Mouse (Mus musculus) small intestine, adult 2 months (tissue): Measurements from ENCODE around the gene Tcirg1. TPM values are rescaled to one million over a fixed set of nuclear protein-coding genes. Genes with fewer than 3 reads are reported as not detected.

Source experiments
- H3K27ac ChIP-seq: fragments of 200-500 bp; 2 replicates; pipeline ENCODE4 v1.5.1; 2012; ENCODE audit warnings: low read depth, low read length, control low read depth, inconsistent platforms; ENCODE audit not compliant: insufficient read depth
- H3K27me3 ChIP-seq: fragments of 200-500 bp; 2 replicates; pipeline ENCODE4 v1.6.1; 2012; ENCODE audit warnings: mild to moderate bottlenecking, moderate library complexity, low read length, inconsistent platforms; ENCODE audit not compliant: control insufficient read depth, insufficient read depth
- H3K36me3 ChIP-seq: fragments of 200-500 bp; 2 replicates; pipeline ENCODE4 v1.6.1; 2012; ENCODE audit warnings: mild to moderate bottlenecking, low read length, control low read depth, inconsistent platforms; ENCODE audit not compliant: control insufficient read depth, insufficient read depth
- H3K4me1 ChIP-seq: fragments of 200-500 bp; 2 replicates; pipeline ENCODE4 v1.6.1; 2012; ENCODE audit warnings: low read length, inconsistent platforms, mixed read lengths; ENCODE audit not compliant: control insufficient read depth, insufficient read depth, insufficient read length
- H3K4me3 ChIP-seq: fragments of 200-500 bp; 2 replicates; pipeline ENCODE4 v1.5.1; 2012; ENCODE audit warnings: low read depth, mild to moderate bottlenecking, control low read depth, inconsistent platforms, low read length, moderate library complexity
- CTCF ChIP-seq: fragments of 200-500 bp; IDR thresholded peaks from 2 replicates; pipeline ENCODE4 v1.5.1; 2012; ENCODE audit warnings: low read depth, mild to moderate bottlenecking, control low read depth, inconsistent platforms, low read length, moderate library complexity, mixed read lengths; ENCODE audit not compliant: insufficient replicate concordance, insufficient read length; ENCODE audit errors: extremely low read depth
- POLR2A ChIP-seq: fragments of 200-500 bp; IDR thresholded peaks from 2 replicates; pipeline ENCODE4 v1.6.1; 2012; ENCODE audit warnings: low read depth, mild to moderate bottlenecking, control low read depth, inconsistent platforms, low read length, moderate library complexity
- WGBS: fragments of 180-500 bp; shearing (Covaris S2); methylation state at CpG from one replicate; pipeline ENCODE4 v1.1.7; 2018; 5-methylcytosine and 5-hydroxymethylcytosine counted together
- polyA plus RNA-seq: library from polyadenylated mRNA; depleted of rRNA; stranded (reverse); fragments of >200 nt; gene quantifications from 2 replicates; pipeline ENCODE4 v1.2.3, GENCODE M21; 2012; rRNA removed

Tcirg1 gene
- polyA plus RNA-seq, 1 experiment, result 148 TPM

DNA sequence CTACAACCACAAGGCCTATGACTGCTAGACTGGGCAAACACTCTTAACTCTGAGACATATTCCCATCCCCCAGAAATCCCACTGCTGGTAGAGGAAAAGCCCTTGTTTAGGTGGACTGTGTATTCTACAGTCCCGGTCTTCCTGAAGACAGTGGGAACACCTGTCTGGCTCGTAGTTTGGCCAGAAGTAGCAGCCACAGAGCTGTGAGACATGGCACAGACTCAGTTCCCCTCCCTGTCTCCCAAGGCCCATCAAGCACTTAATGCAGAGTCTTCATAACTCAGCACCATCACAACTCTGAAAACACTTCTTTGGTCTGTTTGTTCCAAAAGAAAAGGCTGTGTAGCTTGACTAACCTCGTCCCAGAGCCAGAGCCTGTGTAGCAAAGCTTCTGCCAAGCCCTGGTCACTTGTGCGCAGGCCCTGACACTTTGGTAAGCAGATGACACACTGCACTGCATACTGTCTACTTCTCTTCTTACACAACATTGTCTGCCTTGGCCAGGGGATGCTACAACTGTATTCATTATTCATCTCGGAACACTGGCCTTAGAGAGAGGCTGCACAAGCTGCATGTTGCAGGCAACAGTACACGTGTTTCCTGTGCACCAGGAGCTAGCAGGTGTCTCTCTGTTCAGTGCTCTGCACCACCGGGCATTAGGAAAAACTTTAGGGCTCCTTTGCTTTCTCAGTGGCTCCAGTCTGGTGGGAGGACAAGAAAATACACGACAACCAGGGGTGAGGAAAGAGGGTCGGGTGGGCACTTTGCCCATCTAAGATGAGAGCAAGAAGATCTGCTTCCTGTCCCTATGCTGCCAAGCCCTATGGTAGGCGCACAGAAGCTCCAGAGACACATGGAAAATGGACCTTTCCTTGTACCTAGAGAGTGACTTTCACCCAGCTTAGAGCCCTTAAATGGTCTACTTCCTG is 60.0 kb downstream of the Tcirg1 start:
- no peaks in the 10 kb centered on the region for H3K27me3 ChIP-seq
- H3K4me3 ChIP-seq, result no peak overlapping the region
- WGBS, result 51% methylated on average over 10 of the region's 10 CpGs
- peaks cover 46% of the 10 kb centered on the region for H3K4me1 ChIP-seq
- 0 out of 2 replicates have a peak overlapping the region, but pooled peaks have one; percentile 7 for H3K27ac ChIP-seq
- no peaks in the 10 kb centered on the region for H3K36me3 ChIP-seq
- TF ChIP-seq CTCF (no peak), POLR2A (no peak)

Other genes starting within 250 kb of the Tcirg1 start
- 50.9 and 96.7 TPM in 2 replicates for gene Lrp5, start 220.6 kb downstream of the Tcirg1 start, polyA plus RNA-seq
- 180 and 300 TPM in 2 replicates for gene 1810055G02Rik, start 198.8 kb downstream of the Tcirg1 start, polyA plus RNA-seq
- 7.4 and 16.8 TPM in 2 replicates for gene Kmt5b, start 139.7 kb downstream of the Tcirg1 start, polyA plus RNA-seq
- gene Chka, start 55.4 kb downstream of the Tcirg1 start, polyA plus RNA-seq, result 85.2 and 214 TPM in 2 replicates
- gene Ndufs8, start 5.6 kb upstream of the Tcirg1 start, polyA plus RNA-seq, result 303 and 423 TPM in 2 replicates
- 32.8 and 43.0 TPM in 2 replicates for gene Aldh3b1, start 22.7 kb upstream of the Tcirg1 start, polyA plus RNA-seq
- gene Unc93b1, start 28.1 kb upstream of the Tcirg1 start, polyA plus RNA-seq, result 108 and 140 TPM in 2 replicates
- gene Aldh3b3, start 51.5 kb upstream of the Tcirg1 start, polyA plus RNA-seq, result not detected in 2 replicates
- 0.55 and 1.5 TPM in 2 replicates for gene Aldh3b2, start 65.2 kb upstream of the Tcirg1 start, polyA plus RNA-seq
- 99.4 and 147 TPM in 2 replicates for gene Acy3, start 79.4 kb upstream of the Tcirg1 start, polyA plus RNA-seq
- gene Tbx10, start 85.6 kb upstream of the Tcirg1 start, polyA plus RNA-seq, result 0.10 TPM in 1 of 2 replicates, not detected in the other
- 30.6 and 33.7 TPM in 2 replicates for gene Nudt8, start 93.4 kb upstream of the Tcirg1 start, polyA plus RNA-seq
- gene Gm49405, start 93.5 kb upstream of the Tcirg1 start, polyA plus RNA-seq, result 0.77 and 0.90 TPM in 2 replicates
- gene Doc2g, start 96.2 kb upstream of the Tcirg1 start, polyA plus RNA-seq, result 5.1 and 8.2 TPM in 2 replicates
- 92.8 and 170 TPM in 2 replicates for gene Ndufv1, start 105.7 kb upstream of the Tcirg1 start, polyA plus RNA-seq
- gene Gstp1, start 130.9 kb upstream of the Tcirg1 start, polyA plus RNA-seq, result 798 and 1,214 TPM in 2 replicates
- 231 and 289 TPM in 2 replicates for gene Gstp2, start 138.9 kb upstream of the Tcirg1 start, polyA plus RNA-seq
- 11.8 and 15.0 TPM in 2 replicates for gene Gstp3, start 152.4 kb upstream of the Tcirg1 start, polyA plus RNA-seq
- gene Cabp2, start 174.4 kb upstream of the Tcirg1 start, polyA plus RNA-seq, result 24.8 TPM in 1 of 2 replicates, not detected in the other
- gene Cdk2ap2, start 190.0 kb upstream of the Tcirg1 start, polyA plus RNA-seq, result 186 and 366 TPM in 2 replicates
- 108 and 197 TPM in 2 replicates for gene Pitpnm1, start 192.9 kb upstream of the Tcirg1 start, polyA plus RNA-seq
- 41.3 and 59.8 TPM in 2 replicates for gene Aip, start 218.7 kb upstream of the Tcirg1 start, polyA plus RNA-seq
- gene Gpr152, start 232.7 kb upstream of the Tcirg1 start, polyA plus RNA-seq, result 0.06 TPM in 1 of 2 replicates, not detected in the other
- gene Cabp4, start 236.9 kb upstream of the Tcirg1 start, polyA plus RNA-seq, result 0.25 and 0.42 TPM in 2 replicates
- gene Coro1b, start 241.5 kb upstream of the Tcirg1 start, polyA plus RNA-seq, result 264 and 493 TPM in 2 replicates
- gene Ptprcap, start 246.5 kb upstream of the Tcirg1 start, polyA plus RNA-seq, result 95.3 and 169 TPM in 2 replicates